Comparison of ENCODE assay signal across 8 mouse cellular contexts in genomic region chr14:28089636-28090443, GRCm38 (mm10).
DNase-seq lines count a peak whose midpoint lies in the region; ATAC-seq and TF ChIP-seq lines count a peak whose summit lies in the region.

No protein-coding gene starts in this region.

- no peak overlapping the region for H3K27ac ChIP-seq in heart, embryonic 11.5 days (ENCODE audit: low read depth, low read length)
- H3K27ac ChIP-seq in hindbrain, postnatal 0 days, result no peak overlapping the region

- peak; percentile 4 to 20 for DNase-seq in heart, postnatal 14 days
- DNase-seq in 416B (ENCODE audit: low read depth) (peak; percentile 54), NIH3T3 (ENCODE audit: low read depth) (peak; percentile 58)
- peak; percentile 73 for DNase-seq in hindbrain, postnatal 0 days (ENCODE audit: low spot score)
- peak; percentile 79 for DNase-seq in retina, postnatal 1 day
- DNase-seq in spleen, adult 12 weeks (ENCODE audit: low spot score), result no peak
- DNase-seq in spleen, postnatal 10 days (ENCODE audit: low spot score in 2 of 2), result no peak

- H3K36me3 ChIP-seq in heart, embryonic 11.5 days (ENCODE audit: control insufficient read depth, insufficient read depth, low read length), result no peaks in the 10 kb centered on the region
- H3K36me3 ChIP-seq in hindbrain, postnatal 0 days (ENCODE audit: insufficient read depth, low read length), result no peaks in the 10 kb centered on the region

- WGBS in heart, embryonic 11.5 days (ENCODE audit: insufficient replicate concordance), result 64% methylated on average over 8 of the region's 8 CpGs
- WGBS in hindbrain, postnatal 0 days, result 69% methylated on average over 8 of the region's 8 CpGs

- TF ChIP-seq CTCF in hindbrain, postnatal 0 days (IDR thresholded peaks at IDR 0.05; ENCODE audit: low read depth), result peak; percentile 74

- no peaks in the 10 kb centered on the region for H3K4me1 ChIP-seq in heart, embryonic 11.5 days (ENCODE audit: control insufficient read depth, insufficient read depth, low read length)
- no peaks in the 10 kb centered on the region for H3K4me1 ChIP-seq in hindbrain, postnatal 0 days (ENCODE audit: insufficient read depth, low read length)

- H3K9ac ChIP-seq in heart, embryonic 11.5 days (ENCODE audit: low read depth, low read length), result no peak overlapping the region
- H3K9ac ChIP-seq in hindbrain, postnatal 0 days (replicated peaks; ENCODE audit: low read length), result no peak overlapping the region

- no peak overlapping the region for H3K4me2 ChIP-seq in heart, embryonic 11.5 days
- H3K4me2 ChIP-seq in hindbrain, postnatal 0 days (ENCODE audit: low read depth, low read length), result no peak overlapping the region

- H3K27me3 ChIP-seq in heart, embryonic 11.5 days (ENCODE audit: control insufficient read depth, insufficient read depth, low read length), result no peaks in the 10 kb centered on the region
- no peaks in the 10 kb centered on the region for H3K27me3 ChIP-seq in hindbrain, postnatal 0 days (ENCODE audit: insufficient read depth, low read length)

- no peak for ATAC-seq in heart, embryonic 11.5 days (replicated peaks; ENCODE audit: insufficient number of reproducible peaks, low FRiP score, low TSS enrichment)
- ATAC-seq in hindbrain, postnatal 0 days, result no peak

- intact Hi-C loops in heart, postnatal 14 days (cut with DNase I), result loop anchor here (2.0 to 10.0 kb wide), 3 partner anchors 285 to 1005 kb away; no protein-coding TSS in a partner anchor

- no peaks in the 10 kb centered on the region for H3K9me3 ChIP-seq in heart, embryonic 11.5 days (replicated peaks; ENCODE audit: control insufficient read depth, low read length)
- H3K9me3 ChIP-seq in hindbrain, postnatal 0 days (ENCODE audit: low read length), result no peaks in the 10 kb centered on the region

- no peak overlapping the region for H3K4me3 ChIP-seq in heart, embryonic 11.5 days (ENCODE audit: low read depth, low read length)
- no peak overlapping the region for H3K4me3 ChIP-seq in hindbrain, postnatal 0 days (ENCODE audit: low read length)

Comparison
In these comparisons a context has a peak if more than half of its experiments do, and no peak if none do; other contexts are left out.
1. DNase-seq: peak in heart, postnatal 14 days (2 of 2), 416B (single experiment), NIH3T3 (single experiment), hindbrain, postnatal 0 days (single experiment) and retina, postnatal 1 day (single experiment); none in spleen, adult 12 weeks (single experiment) and spleen, postnatal 10 days (0 of 2).